Mouse (Mus musculus) adrenal gland, adult 2 months (tissue): ENCODE data around the gene Helz2. TPM values are rescaled to one million over a fixed set of nuclear protein-coding genes. Genes with fewer than 3 reads are reported as not detected.

Experiments
- DNase-seq: peaks from one replicate; pipeline ENCODE4 v3.0.0; 2021
- polyA plus RNA-seq: library from polyadenylated mRNA; depleted of rRNA; stranded (reverse); fragments of >200 nt; gene quantifications from 2 replicates; pipeline ENCODE4 v1.2.3, GENCODE M21; 2012
- total RNA-seq, 2 experiments: library from RNA; stranded (reverse); gene quantifications; 2 replicates each; pipeline ENCODE4 v1.2.3; 2021

Gene Helz2
- total and polyA plus RNA-seq, 3 experiments: 15.3 to 33.1 (median 25.0) TPM

GRCm38 (mm10) chr2:181238091-181238610 is 3.7 kb downstream of the Helz2 start:
- no peak for DNase-seq

GRCm38 (mm10) chr2:181237251-181238014 is 4.4 kb downstream of the Helz2 start:
- no peak for DNase-seq

DNA sequence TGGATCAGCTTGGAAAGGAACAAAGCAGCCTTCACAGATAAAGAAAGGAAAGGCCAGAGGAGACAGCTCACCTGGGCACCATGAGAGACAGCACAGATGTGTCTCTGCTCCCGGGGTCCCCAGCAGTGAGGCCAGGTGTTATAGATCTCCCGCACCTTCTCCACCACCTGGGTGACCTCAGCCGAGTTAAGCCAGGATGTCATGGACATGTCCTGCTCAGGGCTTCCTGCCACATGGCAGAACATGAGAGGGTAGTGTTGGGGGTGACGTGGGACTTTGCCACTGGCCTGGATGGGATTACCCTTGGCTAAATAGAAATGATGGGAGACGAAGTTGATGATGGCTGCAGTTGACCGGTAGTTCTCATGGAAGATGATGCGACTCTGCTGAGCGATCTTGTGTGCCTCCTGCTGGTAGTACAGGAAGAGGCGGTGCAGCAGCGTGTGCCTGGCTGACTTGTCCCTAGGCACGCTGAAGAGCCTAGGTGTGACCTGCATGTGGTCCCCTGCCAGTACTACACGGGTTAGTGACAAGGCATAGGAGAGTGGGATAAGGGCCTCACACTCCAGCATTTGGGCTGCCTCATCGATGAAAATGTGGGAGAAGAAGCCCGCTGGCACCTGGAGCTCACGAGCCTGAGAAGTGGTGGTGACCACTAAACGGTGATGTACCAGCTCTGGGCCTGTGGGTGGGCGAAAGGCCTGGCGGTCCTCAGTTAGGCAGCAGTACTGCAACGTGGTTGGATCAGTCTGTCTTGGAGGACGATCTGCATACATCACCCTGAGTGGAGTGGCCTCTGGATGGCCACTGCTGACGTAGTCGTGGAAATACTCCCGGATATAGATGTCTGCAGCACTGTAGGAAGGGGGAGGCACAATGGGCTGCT is 5.9 kb downstream of the Helz2 start:
- DNase-seq: no peak

DNA sequence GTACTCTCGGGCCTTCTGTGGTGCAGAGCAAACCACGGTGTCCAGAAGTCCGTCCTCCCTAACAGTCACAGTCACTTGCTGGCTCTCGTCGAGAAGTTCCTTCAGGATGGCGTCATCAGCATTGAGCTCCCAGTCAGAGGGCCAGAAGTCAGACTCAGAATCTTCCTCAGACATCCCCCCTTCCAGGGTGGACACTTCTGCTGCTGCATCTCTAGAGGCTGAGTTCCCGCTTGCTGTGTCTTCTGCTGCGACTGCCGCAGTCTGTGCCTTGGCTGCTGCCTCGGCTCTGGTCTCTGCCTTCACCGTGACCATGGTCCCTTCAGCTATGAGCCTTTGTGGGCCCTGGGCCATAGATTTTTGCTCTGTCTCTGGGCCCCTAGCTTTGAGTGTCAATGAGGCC is 7.1 kb downstream of the Helz2 start:
- no peak for DNase-seq

DNA sequence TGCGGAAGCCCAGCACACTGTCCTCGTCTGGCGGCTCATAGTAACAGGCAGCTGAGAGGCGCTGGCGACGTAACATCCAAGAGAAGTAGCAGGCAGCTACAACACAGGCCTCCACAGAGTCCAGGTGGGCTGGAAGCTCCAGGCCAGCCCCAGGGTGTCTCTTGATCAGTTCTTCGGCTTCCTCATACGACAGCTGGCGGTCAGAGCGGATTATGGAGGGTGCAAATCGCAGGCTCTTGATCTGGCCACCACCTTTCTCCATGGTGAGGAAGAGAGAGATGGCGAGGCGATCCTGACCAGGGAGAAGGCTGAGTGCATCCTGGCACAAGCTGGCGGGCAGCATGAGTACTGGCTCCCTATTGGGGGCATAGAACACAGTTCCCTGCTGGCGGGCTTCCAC is 8.4 kb downstream of the Helz2 start:
- DNase-seq: no peak

GRCm38 (mm10) chr2:181231171-181231570 is 10.7 kb downstream of the Helz2 start:
- no peak for DNase-seq

DNA sequence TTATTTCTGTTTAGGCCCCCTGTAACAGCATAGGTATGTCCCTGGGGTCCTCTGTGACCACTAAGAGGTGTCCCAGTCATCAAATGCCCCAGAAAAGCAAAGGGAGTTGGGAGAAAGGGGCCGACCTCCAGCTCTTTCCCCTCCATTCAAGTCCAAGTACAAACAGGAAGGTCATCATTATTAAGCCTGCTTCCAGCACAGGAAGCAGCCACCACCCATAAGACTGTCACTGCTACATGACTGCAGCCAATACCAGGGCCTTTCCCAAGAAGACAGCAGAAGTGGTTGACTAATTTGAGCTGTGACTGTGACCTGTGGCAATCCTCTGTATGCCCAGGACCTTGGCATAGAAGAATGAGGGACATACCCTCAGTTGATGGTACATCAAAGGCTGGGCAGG is 13.5 kb downstream of the Helz2 start:
- DNase-seq: no peak

DNA sequence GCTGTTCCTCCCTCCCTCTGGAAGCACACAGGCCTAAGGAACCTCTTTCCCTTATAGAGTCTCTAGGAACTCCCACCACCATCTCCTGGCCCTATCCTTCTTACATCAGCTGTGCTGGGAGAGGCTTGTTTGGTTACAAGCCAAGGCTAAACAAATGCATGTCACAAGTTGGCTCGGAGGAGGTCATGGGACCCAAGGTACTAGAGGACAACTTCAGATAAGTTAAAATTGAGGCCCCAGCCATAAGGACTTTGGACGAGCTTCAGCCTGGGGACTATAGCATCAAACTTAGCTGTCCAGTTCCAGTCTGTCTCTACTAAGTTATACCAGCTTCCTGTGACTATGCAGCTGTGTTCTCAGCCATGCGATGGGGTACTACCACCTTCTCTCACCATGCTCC is 14.7 kb downstream of the Helz2 start:
- no peak for DNase-seq

DNA sequence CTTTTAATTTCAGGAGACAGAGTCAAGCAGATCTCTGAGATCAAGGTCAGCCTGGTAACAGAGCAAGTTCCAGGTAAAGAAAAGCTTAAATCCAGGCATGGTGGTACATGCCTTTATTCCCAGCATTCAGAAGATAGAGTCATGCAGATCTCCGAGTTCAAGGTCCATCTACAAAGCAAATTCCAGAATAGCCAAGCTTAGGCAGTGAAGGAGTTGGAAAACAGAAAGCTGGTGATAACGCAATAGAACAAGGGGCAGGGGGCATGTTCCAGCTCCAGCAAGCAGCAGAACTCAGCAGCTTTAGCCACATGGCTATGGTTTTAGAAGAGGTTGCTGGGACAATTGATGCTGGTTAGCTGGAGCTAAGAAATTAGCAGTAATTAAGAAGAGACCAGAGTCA is 16.8 kb downstream of the Helz2 start:
- no peak for DNase-seq

- DNase-seq: no peak
These were observed 21.5 kb downstream of the Helz2 start for GRCm38 (mm10) chr2:181220361-181220760.

GRCm38 (mm10) chr2:181219538-181220216 is 22.1 kb downstream of the Helz2 start, which contains the start of gene Fndc11:
Fndc11 (plus strand) TSS chr2:181220013.
- peak; percentile 86 for DNase-seq

DNA sequence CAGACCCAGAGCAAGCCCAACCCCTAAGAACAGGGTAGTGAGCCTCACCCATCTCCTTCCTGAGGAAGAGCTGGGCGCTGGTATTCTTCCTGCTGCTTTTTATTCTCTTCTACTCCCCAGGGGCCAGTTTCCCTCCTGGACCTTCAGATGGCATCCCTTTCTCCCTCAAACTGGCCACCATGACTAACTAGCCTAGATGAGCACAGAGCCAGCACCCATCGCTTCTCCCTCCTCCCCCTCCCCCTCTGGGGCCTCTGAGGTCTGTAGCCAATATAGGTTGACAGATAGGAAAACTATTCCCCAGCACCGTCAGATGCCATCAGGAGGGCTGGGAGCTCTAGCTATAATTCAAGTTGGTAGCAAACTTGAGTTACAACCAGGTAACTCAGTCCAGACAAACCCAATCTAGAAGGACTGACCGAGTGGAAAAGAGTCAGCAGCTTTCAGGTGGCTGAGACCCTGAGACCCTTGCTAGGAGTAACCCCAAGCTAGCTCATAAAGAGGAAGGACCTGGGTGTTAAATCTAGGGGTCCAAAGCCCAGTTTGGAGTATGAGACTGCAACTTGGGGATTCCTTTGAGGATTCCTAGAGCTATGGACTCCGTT is 22.8 kb downstream of the Helz2 start:
- DNase-seq: no peak

DNA sequence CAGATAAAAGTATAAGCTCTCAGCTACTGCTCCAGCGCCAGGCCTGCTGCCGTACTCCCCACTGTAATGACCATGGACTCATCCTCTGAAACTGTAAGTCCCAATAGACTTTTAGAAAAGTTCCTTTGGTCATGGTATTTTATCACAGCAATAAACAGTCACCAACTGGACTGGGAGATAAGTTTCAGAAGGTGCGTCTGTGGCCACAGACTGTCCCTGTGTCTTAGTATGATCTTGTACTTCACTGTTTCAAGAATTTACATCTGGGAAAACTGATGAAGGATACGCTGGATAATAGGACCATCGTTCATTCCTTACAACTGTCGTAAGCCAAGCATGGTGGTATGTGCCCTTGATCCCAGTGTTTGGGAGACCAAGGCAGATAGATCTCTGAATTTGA is 25.8 kb downstream of the Helz2 start:
- DNase-seq: no peak

GRCm38 (mm10) chr2:181213021-181213445 is 28.8 kb downstream of the Helz2 start, which contains the start of gene Srms:
Srms (minus strand) TSS chr2:181213185.
- DNase-seq: peak; percentile 71

- peak; percentile 27 for DNase-seq
These were observed 29.3 kb downstream of the Helz2 start for GRCm38 (mm10) chr2:181212389-181213020.

DNA sequence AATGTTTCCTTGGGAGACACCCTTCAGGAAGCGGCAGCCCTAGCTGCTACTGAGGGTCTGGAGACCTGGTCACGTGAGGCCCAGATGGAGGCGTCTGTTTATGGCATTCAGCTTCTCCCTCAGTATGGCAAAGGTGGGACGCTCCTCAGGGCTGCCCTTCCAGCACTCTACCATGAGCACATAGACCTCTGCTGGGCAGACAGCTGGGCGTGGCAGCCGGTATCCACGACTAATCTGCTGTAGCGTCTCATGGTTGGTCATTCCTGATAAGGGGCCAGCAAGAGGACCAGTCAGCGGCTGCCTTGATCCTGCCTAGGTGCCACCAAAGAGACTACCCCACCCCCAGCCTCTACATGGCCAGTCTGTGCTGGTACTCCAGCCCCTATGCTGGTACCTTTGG is 35.7 kb downstream of the Helz2 start:
- no peak for DNase-seq

DNA sequence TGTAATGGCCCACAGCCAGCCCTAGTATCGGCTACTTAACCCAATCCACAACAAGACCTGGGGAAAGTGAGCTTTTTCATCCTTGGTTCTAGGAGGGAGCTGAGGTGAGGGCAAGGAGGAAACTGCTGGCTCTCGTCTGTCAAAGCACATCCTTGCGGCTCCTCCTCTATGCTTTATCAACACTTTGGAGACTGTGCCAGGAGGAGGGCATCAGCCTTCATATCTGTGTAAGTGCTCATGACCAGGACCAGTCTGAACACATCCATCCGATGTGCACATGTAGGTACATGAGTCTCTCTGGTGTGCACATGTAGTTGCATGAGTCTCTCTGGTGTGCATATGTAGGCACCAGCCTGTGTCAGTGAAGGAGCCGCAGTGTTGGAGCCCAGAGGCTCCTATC is 36.1 kb downstream of the Helz2 start:
- DNase-seq: no peak

- no peak for DNase-seq
These were observed 38.9 kb downstream of the Helz2 start for GRCm38 (mm10) chr2:181202886-181203285.

DNA sequence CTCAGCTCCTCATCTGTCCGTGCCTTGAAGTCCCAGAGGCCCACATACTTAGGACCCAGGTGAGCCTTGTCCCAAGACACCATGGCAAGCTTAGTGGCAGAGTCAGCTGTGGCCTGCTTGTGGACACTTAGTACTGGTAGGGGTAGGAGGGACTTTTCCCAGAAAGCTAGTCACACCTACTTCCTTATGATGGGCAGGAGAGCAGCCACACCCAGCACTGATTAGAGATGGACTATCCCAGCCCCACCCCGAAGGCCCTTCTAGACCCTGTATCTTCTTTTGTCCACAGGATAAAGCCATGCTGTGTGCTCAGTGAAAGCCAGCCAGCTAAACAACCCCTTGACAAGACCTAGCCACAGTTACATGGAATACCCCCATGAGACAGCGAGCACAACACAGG is 39.4 kb downstream of the Helz2 start, which contains the start of gene Ptk6:
Ptk6 (minus strand) TSS at position 368 of the 400 bp plus-strand sequence.
- no peak for DNase-seq

- no peak for DNase-seq
These were observed 40.2 kb downstream of the Helz2 start for GRCm38 (mm10) chr2:181201606-181202005.

DNA sequence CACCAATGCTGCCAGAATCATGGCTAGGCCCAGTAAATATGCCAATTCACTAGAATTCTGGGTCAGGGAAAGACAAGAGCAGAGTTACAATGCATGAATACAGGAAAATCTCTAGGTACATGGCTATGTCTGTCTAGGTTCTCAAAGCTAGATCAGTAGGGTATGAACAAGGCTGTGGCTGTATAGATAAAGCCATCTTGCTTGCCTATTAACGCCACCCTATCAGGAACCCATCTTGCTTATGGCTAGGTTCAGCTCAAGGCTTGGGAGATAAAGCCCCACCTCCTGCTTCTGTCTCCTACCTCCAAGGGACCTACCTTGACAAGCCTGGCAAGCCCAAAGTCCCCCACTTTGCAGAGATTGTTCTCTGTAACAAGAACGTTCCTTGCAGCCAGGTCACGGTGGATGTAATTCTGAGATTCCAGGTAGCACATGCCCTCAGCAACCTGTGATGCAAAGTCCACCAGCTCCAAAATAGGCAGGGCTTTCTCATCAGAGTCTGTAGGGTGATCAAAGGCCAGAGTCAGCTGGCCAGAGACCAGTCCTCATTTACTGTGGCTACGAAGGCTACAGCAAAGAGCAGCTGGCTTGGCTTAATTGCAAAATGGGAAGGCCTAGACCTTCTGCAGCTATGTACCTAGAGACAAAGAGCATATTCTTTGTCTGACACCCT is 45.1 kb downstream of the Helz2 start:
- no peak for DNase-seq
